Mouse (Mus musculus) megakaryocyte, embryonic 14.5 days (primary cell): ENCODE measurements at regions not wholly inside any gene's neighbourhood (a gene's known extent, or its start where the extent isn't known, plus 50 kb on each side); places are given as distances from the start of the nearest gene placed in this dataset.

ENCODE experiments used
- FLI1 ChIP-seq: IDR thresholded peaks from 2 replicates; pipeline ENCODE4 v1.6.1; 2012; ENCODE audit warnings: low read length, inconsistent platforms, mixed read lengths
- GATA1 ChIP-seq: IDR thresholded peaks from 3 replicates; pipeline ENCODE4 v1.6.1; 2012; ENCODE audit warnings: mixed read lengths, low read length, inconsistent platforms, borderline replicate concordance

GRCm38 (mm10) chr4:124254446-124255182, 336.8 kb upstream of the 4930535I16Rik start:
- TF ChIP-seq GATA1 (no peak), FLI1 (no peak)
